Mouse (Mus musculus) brain, embryonic 14.5 days (tissue): ENCODE data around the gene Atp6v1b1.

Experiments
- CTCF ChIP-seq: fragments of 200-500 bp; IDR thresholded peaks from 2 replicates; pipeline ENCODE4 v1.5.1; 2012; ENCODE audit warnings: inconsistent platforms, mild to moderate bottlenecking, moderate library complexity, borderline replicate concordance; ENCODE audit not compliant: insufficient read depth, insufficient read length; ENCODE audit errors: extremely low read depth
- POLR2A ChIP-seq: fragments of 200-500 bp; IDR thresholded peaks from 2 replicates; pipeline ENCODE4 v1.6.1; 2012; ENCODE audit warnings: mild to moderate bottlenecking, inconsistent platforms, borderline replicate concordance; ENCODE audit not compliant: poor library complexity, insufficient read depth, insufficient read length, severe bottlenecking; ENCODE audit errors: extremely low read depth

DNA sequence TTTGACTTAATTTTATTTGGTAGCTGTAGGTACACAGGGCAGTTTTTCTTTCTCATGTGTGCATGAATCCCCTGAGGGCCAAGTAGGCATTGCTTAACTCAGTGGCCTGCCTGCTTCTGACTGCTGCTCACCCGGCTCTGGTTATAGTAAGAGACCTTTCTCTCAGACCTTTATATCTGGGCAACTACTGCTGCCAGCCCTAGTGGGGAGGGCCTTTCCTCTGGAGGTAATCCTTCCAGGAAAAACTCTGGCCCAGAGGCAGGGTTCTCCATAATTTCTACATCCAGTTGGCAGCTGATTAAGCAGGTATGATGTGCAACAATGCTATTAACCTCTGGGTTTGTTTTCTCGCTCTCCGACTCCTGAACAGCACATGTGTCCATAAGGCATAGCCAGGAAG, 60.1 kb downstream of the Atp6v1b1 start:
- TF ChIP-seq POLR2A: no peak
- no peak for TF ChIP-seq CTCF
